Mouse (Mus musculus) lung, adult 2 months (tissue): ENCODE results near the gene Aim2.

Source experiments
- CTCF ChIP-seq: fragments of 200-500 bp; IDR thresholded peaks from 2 replicates; pipeline ENCODE4 v1.5.1; 2011; ENCODE audit warnings: mild to moderate bottlenecking, low read length, control low read depth; ENCODE audit not compliant: insufficient read depth
- POLR2A ChIP-seq: fragments of 200-500 bp; IDR thresholded peaks from 2 replicates; pipeline ENCODE4 v1.6.1; 2011; ENCODE audit warnings: low read depth, mild to moderate bottlenecking, control low read depth, low read length, borderline replicate concordance; ENCODE audit errors: extremely low read depth

DNA sequence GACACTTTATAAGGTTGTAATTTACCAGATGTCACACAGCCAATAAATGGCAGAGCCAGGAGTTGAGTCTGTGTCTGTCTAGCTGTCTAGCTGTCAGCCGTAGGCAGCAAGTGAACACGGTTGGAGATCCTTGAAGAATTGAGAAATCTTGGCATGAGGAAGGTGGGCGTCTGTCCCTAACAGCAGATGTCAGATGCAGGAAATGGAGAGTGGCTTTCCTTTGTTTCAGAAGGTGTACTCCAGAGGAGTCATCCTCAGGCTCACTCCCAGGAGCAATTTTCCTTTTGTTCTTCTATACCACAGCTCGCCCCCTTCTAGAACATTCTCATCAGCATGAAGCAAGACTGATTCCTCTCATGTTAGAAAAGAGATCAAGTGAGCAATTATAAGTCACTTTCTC, 99.9 kb downstream of the Aim2 start:
- TF ChIP-seq CTCF, result no peak
- TF ChIP-seq POLR2A, result no peak
